Mouse (Mus musculus) erythroblast, embryonic 14.5 days (primary cell): Measurements from ENCODE around the gene Golga1.

Source experiments
- GATA1 ChIP-seq: IDR thresholded peaks from 2 replicates; pipeline ENCODE4 v1.6.1; 2012; ENCODE audit warnings: low read length, inconsistent platforms, mixed read lengths
- TAL1 ChIP-seq: IDR thresholded peaks from 3 replicates; pipeline ENCODE4 v1.6.1; 2012; ENCODE audit warnings: low read length, inconsistent platforms, mixed read lengths

DNA sequence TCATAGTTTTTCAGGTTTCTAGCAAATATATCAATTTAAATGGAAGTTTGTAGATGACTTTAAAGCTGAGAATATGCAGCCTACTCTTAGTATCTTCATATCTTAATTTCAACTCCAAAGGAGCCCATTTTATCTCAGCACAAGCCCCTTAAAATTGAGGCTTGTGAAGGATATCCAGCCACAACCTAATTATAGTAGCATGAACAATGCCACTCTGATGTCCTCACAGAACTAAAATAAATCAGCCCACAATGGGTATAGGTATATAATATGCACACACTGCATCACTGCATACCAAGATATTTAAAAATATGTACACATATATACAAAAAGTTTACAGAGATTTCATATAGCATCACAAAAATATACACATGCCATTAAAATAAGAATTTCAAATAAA, 5.3 kb upstream of the Golga1 start:
- TF ChIP-seq GATA1 (no peak), TAL1 (no peak)
